Mouse (Mus musculus) G1E-ER4 (cell line): Measurements from ENCODE around the gene Grk1. TPM values are rescaled to one million over a fixed set of nuclear protein-coding genes. Genes with fewer than 3 reads are reported as not detected.

Experiments
- GATA1 ChIP-seq: IDR thresholded peaks from one replicate; pipeline ENCODE4 v1.8.0; 2012; ENCODE audit warnings: low read length, inconsistent platforms
- polyA plus RNA-seq: library from polyadenylated mRNA; stranded (reverse); fragments of >175 nt; gene quantifications from 2 replicates; pipeline ENCODE4 v1.2.3, GENCODE M21; 2012

Gene Grk1
- polyA plus RNA-seq, 1 experiment = not detected

DNA sequence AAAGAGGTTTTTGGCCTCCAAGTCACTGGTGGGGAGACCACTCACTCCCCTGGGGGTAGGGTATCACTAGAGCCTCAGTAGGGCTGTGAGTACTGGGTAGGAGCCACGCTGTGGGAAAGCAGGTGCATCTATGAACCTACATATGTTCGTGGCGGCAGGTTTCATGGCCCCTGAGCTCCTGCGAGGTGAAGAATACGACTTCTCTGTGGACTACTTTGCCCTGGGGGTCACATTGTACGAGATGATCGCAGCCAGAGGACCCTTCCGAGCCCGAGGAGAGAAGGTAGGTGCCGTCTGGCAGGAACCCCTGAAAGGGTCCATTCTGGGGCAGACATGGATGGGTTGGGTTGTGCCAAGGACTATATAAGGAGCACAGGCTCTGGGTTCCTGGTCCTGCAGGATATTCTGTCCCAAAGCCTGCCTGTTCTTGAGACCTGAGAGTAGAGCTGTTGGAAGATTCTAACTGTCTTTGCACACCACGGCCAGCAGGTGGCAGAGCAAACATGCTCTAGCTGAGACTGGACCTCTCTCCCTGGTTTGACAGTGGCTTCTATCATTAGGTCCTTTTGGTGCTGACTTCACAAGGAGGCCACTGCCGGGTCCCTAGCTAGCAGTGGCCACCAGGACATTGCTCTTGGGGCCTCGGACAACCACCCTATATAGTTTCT lies 8.1 kb downstream of the Grk1 start:
- no peak for TF ChIP-seq GATA1

DNA sequence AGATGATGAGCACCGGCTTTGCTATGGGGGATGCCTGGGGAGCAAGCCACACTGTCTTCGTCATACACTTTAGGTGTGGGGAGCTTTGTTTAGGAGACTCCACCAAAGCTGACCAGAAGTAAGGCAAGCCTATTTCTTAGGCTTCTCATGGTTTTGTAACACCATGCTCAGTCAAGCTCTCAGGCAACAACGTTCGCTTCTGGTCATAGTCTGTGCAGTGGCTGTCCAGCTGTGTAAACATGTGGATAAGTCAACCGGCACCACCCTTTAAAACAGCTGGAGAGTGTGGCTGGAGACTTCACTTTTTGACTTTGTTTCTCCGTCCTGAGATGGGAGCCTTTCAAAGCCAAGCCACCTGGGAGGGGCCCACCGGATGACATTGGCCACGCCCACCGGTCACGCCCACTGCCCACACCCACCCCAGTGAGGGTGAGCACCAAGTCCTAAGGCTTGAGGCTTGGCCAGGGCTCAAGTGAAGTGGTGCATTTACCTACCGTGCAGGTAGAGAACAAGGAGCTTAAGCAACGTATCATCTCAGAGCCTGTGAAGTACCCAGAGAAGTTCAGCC lies 9.0 kb downstream of the Grk1 start:
- no peak for TF ChIP-seq GATA1

DNA sequence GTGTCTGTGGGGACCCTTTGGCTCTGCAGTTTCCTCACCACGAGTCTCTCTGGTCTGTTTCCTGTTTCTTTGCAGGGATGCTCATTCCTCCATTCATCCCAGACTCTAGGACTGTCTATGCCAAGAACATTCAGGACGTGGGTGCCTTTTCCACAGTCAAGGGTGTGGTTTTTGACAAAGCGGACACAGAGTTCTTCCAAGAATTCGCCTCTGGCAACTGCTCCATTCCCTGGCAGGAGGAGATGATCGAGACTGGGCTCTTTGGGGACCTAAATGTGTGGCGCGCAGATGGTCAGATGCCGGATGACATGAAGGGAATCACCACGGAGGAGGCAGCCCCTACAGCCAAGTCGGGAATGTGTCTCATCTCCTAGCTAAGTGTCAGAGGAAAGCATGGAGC lies 11.0 kb downstream of the Grk1 start:
- TF ChIP-seq GATA1 = no peak

DNA sequence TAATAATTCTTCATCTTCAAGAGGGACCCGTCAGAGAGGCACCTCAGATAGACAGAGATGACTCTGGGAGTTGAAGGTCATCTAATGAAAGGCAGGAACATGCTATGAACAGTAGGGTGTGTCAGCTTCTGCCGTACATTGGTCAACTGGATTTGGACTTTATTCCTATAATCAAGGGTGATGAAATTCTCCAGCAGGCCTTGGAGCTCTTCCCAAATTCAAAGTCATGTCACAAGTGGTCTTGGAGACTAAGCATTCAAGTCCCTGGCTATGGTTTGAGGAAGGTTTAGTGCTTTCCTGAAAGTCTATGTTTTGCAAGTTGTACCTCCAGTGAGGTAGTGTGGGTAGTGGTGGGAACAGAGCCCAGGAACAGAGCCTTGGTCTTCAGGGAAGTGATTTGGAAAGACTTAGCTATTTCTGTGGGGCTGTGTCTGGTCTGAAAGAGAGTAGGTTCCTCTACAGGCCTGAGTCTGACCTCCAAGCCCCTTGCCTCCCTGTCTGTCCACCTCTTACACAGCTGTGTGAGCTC lies 14.3 kb downstream of the Grk1 start:
- no peak for TF ChIP-seq GATA1

DNA sequence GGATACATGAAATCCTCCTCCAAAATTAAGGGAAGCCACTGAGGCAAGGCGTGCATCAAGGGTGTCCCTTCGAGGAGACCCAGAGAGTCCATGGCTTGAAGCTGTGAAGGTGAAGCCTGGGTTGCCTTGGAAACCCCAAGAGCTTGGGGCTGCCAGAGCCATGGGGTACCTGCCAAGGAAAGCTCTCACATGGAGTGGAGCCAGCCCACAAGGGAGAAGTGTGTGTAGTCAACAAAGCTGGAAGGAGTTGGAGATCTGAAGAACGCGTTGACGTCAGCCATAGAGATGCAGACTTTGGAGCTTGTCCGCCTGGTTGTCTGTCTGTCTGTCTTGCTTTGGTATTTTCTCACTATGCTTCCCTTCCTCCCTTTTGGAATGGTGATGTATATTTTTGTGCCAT lies 16.1 kb downstream of the Grk1 start:
- no peak for TF ChIP-seq GATA1

DNA sequence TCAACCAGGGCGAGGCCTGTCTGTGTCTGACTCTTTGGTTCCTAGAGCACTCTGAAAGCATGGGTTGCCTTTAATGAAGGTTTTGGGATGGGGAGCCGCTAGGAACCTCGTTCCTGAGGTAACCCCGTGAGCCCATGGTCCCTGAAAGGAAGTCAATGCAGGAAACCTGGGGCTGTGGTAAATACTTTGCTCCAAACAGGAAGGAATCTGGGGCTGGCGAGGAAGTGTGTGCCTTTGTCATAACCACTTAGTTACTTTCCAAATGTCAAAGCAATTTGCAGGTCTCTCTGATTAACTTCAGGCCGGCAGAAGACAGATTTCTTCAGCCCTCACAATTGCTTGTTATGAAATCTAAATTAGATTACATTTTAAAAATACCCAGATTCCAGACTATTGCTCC lies 22.5 kb downstream of the Grk1 start:
- no peak for TF ChIP-seq GATA1

DNA sequence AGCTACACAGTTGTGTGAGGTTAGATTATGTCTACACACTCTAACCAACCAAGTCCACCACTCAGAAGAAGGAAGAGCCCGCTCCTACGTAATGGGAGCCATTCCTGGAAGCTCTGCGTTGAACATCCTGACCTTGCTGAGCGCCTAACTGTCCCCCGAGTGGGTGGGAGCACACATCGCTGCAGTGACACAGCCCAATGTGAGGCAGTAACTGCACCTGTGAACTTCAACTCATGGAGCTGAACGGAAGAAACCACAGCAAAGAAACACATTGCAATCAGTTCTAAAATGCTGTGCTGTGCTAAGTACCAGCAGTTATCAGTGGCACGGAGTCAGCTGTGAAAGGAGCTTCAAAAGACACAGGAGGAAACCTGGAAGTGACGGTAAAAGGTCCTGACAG lies 23.3 kb downstream of the Grk1 start:
- no peak for TF ChIP-seq GATA1

DNA sequence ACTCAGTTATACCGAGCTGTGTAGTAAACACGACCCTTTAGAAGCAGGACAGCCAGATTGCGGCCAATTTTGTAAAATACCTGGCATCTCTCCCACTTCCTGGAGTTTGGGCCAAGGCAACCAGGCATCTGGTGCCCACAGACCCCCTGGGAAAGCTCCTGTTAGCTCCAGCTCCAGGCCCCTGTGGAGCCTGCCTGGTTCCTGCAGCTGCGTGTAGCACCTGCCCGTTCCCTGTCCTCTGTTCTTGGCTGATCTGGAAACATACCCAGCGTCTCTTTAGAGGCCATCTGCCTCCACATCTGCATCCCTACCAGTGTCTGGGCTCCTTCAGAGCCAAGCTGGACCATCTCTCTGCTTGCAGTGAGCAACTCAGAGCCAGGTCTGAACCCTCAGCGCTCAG lies 25.5 kb downstream of the Grk1 start:
- TF ChIP-seq GATA1 = no peak

DNA sequence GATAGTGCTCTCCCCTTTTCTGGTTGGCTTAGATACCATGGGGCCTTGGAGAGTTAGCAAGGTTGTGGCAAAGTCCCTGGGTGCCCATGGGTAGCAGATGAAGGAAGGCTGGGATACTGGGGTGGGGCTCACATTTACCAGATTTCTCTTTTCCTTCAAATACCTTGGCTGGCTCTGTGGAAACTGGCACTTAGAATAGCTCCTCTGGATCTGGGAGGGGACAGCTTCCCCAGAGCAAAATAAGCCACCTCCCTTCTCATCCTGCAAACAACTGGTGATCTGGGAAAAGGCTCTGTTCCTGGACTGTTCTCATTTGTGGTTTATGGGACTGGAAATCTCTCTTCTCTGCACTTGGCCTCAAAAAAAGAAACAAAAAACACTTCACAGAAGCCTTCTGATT lies 26.0 kb downstream of the Grk1 start:
- TF ChIP-seq GATA1 = no peak

DNA sequence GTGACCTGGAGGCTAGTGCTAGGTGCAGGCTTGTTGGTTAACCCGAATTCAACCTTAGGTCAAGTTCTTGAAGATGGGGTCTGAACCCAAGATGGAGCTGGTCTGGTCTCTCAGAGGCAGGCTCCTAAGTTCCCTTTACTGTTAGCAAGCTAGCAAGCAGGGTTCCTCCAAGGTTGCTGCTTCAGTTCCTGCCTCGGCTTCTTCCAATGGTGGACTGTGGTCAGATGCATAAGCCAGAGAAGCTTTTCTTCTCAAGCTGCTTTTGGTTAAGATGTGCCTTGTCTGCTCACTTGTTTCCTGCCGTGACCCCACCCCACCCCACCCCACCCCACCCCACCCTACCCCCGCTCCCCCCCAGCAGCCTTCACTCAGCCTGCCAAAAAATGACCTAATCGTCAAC lies 28.2 kb downstream of the Grk1 start:
- no peak for TF ChIP-seq GATA1

DNA sequence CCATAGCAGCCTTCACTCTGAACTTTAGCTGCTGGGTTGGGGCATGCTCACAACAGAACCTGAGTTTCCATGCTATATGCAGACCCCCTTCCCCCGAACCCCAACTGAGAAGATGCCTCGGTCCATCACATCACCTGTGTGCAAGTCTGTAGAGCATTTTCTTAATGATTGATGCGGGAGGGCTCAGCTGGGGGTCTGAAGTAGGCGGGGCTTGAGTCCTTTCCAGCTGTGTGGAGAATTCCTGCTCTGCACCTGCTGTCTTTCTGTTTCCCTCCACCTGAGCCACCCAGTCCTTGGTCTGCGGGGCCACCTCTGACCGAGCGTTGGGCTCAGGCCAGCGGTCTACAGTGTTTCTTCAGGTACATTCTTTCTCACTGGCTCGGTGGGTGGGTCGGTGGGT lies 30.0 kb downstream of the Grk1 start, which contains the start of gene Tmem255b:
TSS of gene Tmem255b (plus strand) at position 301 of the 400 bp plus-strand sequence.
- no peak for TF ChIP-seq GATA1

DNA sequence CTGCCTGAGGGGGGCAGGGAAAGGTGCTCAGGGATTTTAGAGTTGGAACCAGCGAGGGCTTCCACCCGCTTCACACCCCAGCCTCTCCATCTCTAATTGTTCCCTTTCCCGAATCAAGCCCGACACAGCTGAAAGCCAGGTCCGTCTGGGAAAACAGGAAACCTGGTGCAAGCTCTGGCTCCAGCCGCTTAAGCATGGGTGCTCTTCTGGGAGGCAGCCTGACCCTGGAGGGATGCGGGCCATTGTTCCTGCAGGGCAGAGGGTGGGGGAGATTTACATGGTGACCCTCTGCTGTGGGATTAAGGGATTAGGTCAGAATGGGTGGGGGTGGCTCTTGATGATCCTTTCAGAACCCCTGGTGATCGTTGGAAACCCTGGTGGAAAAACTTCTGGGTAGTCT lies 31.2 kb downstream of the Grk1 start:
- TF ChIP-seq GATA1 = no peak

DNA sequence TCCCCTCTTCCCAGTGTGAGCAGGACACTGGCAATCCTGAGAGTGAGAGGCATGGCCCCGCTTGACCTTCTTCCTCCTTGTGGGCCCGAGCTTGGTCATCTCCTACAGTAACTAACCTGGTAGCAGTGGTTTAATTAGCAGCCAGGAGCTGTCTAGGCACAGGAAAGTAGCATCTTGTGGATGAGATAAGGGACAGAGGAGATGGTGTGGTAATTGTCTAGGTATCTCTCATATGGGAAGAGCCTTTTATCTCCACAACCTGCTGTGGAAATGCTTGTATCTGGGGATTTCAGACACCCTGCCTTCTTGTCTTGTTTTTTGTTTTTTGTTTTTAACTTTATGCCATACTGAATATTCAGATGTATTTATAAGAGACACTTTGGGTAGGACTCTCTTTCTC lies 32.6 kb downstream of the Grk1 start:
- no peak for TF ChIP-seq GATA1

DNA sequence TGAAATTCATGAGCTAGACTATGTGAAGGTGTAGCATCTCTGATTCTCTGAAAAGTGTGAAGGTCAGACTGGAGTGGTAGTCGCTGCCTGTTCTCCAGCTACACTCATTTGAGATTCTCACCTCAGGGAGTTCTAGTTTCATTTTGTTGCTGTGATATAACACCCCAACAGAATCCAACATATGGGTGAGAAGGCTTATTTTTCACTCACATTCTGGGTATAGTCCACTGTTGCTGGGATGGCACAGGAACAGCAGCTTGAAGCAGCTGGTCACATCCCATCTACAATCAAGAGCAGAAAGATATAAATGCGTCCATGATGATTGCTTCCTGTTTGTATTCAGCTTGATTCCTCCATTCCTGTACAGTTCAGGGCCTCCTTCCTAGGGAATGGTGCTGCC lies 37.3 kb downstream of the Grk1 start:
- no peak for TF ChIP-seq GATA1

DNA sequence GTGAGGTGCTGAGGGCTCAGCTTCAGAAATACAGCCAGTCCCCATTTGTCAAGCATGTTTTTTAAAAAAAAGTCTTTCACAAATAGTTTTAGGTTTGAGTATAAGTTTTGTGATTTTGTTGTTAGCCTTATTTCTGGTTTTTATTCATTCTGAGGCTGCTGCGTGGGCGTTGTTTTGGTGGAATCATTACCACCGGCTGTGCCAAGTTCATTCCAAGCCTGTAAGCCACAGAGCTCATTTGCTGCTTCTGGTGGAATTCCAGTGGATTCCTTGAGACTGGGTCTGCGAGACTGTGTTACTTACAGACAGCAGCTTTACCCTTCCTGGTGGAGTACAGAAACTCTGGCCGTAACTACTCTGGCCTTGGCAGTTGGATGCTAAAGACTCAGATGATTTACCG lies 41.6 kb downstream of the Grk1 start:
- no peak for TF ChIP-seq GATA1

DNA sequence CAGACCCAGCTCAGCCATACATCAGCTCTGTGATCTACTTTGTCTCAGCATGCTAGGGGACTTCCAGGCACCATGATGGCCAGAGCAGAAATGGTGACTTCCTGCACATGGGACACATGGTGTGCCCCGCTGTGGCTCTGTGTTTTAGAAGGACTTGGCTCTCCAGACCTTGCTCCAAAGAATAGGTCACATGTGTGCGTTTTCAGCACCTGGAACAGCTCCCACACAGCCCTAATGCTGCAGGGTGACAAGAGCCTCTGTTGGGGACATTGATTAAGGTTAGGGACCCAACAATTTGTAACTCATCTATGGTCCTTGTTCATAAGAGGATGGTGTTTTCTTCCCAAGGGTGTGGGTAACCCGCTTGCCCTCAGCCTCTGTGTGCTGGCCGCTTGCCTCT lies 43.3 kb downstream of the Grk1 start:
- TF ChIP-seq GATA1 = no peak

DNA sequence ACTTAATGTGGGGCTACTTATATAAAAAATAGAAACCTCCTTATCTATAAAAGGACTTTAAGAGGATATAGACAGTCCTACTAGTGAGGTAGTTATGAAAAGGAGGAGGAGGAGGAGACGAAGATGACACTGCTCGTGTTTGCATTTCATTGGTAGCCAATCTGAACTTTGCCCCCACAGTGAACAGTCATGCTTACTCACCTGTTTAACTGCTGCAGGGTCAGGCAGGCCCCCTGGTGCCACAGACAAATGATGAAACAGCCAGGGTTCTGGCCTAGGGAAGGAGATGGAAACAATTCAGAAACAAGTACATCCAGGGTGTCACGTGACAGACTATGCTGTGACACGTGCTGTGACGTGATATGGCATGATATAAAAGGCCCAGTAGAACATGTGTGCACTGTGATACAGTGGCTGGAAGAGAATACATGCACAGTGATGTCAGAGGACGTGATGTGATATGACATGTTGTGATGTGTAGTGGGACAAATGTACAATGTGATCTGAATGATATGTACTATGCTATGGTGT lies 46.9 kb downstream of the Grk1 start:
- TF ChIP-seq GATA1 = no peak
